Mouse (Mus musculus): ENCODE measurements around the gene Cnbd2. TPM values are rescaled to one million over a fixed set of nuclear protein-coding genes. Genes with fewer than 3 reads are reported as not detected.

The Cnbd2 gene
- polyA plus RNA-seq, 1 experiment from 2014 or later, result 6.2 TPM

DNA sequence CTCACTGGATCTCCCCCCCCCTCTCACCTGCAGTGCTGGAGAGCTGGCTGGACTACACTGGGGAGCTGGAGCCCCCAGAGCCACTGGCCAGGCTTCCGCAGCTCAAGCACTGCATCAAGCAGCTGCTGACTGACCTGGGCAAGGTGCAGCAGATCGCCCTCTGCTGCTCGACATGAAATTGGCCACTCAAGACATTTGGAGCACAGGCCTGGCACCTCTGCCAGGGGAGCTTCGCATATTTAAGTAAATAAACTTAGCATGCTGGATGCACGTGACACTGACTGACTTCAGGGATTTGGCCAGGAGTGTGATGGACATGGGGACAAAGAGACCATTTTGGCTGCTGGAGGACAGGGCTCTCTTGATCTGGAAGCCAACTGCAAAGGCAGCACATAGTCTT is 4.8 kb upstream of the Cnbd2 start:
- WGBS, result 57% methylated on average over 5 of the region's 5 CpGs
- ATAC-seq, result 0 out of 2 replicates have a peak, but pooled peaks have one; percentile 28
- H3K27me3 ChIP-seq (replicated peaks; ENCODE audit: control insufficient read depth, insufficient read depth, low read length), result no peaks in the 10 kb centered on the region
- no peak overlapping the region for H3K4me3 ChIP-seq (ENCODE audit: low read length)
- no peak overlapping the region for H3K27ac ChIP-seq (ENCODE audit: low read depth, low read length)
- no peak overlapping the region for H3K9ac ChIP-seq (ENCODE audit: low read depth, low read length)
- no peaks in the 10 kb centered on the region for H3K9me3 ChIP-seq (ENCODE audit: control insufficient read depth, low read length)
- peaks cover 8% of the 10 kb centered on the region for H3K4me1 ChIP-seq (ENCODE audit: control insufficient read depth, insufficient read depth, low read depth, low read length)
- peaks cover 13% of the 10 kb centered on the region for H3K36me3 ChIP-seq (ENCODE audit: control insufficient read depth, insufficient read depth, low read length)
- no peak overlapping the region for H3K4me2 ChIP-seq (ENCODE audit: low read length)

DNA sequence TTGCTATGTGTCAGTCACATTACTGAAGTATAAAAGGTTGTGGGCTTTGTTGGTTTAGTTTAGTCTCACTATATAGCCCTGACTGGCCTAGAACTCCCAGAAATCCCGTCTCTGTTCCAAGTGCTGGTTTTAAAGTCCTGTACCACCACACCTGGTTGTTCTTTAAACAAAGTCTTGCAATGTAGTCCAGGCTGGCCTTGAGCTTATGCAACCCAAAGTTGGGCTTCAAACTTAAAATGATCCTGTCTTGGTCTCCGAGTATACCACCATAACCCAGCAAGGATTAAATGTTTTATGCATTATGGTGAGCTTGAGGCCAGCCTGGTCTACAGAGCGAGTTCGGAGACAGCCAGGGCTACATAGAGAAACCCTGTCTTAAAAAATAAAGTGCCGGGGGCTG is 2.2 kb upstream of the Cnbd2 start:
- H3K27ac ChIP-seq (ENCODE audit: low read depth, low read length), result no peak overlapping the region
- H3K36me3 ChIP-seq (ENCODE audit: control insufficient read depth, insufficient read depth, low read length), result peaks cover 9% of the 10 kb centered on the region
- no peak overlapping the region for H3K4me3 ChIP-seq (ENCODE audit: low read length)
- H3K27me3 ChIP-seq (replicated peaks; ENCODE audit: control insufficient read depth, insufficient read depth, low read length), result no peaks in the 10 kb centered on the region
- H3K9me3 ChIP-seq (ENCODE audit: control insufficient read depth, low read length), result no peaks in the 10 kb centered on the region
- no peak overlapping the region for H3K4me2 ChIP-seq (ENCODE audit: low read length)
- peaks cover 13% of the 10 kb centered on the region for H3K4me1 ChIP-seq (ENCODE audit: control insufficient read depth, insufficient read depth, low read depth, low read length)
- 97% methylated on average over 5 of the region's 5 CpGs for WGBS
- no peak overlapping the region for H3K9ac ChIP-seq (ENCODE audit: low read depth, low read length)
- ATAC-seq, result no peak

DNA sequence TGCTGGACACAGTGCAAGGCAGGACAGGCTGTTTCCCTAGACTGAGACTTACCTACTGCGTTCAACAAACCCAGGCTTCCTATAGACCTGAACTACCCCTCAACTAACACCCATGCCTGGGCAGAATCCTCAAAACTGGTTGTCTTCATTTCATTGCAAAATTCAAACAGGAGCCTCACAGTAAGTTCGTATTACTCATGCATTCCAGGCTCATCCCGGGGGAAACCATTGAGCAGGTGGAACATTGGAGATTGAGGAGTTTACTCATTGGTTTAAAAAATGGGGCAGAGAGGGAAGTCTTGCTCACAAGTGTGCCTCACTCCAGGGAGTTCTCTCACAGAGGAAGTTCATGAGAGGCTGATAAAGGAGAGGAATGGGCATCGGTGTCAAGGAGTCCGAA is 1.6 kb upstream of the Cnbd2 start:
- peaks cover 7% of the 10 kb centered on the region; the same call in 1 of the 2 replicates for H3K36me3 ChIP-seq (ENCODE audit: control insufficient read depth, insufficient read depth, low read length)
- H3K4me3 ChIP-seq (ENCODE audit: low read length), result no peak overlapping the region
- no peaks in the 10 kb centered on the region for H3K27me3 ChIP-seq (replicated peaks; ENCODE audit: control insufficient read depth, insufficient read depth, low read length)
- no peaks in the 10 kb centered on the region for H3K9me3 ChIP-seq (ENCODE audit: control insufficient read depth, low read length)
- H3K4me2 ChIP-seq (ENCODE audit: low read length), result no peak overlapping the region
- peaks cover 13% of the 10 kb centered on the region for H3K4me1 ChIP-seq (ENCODE audit: control insufficient read depth, insufficient read depth, low read depth, low read length)
- no peak for ATAC-seq
- whole genome bisulfite sequencing, result 93% methylated on average over 5 of the region's 5 CpGs
- no peak overlapping the region for H3K27ac ChIP-seq (ENCODE audit: low read depth, low read length)
- no peak overlapping the region for H3K9ac ChIP-seq (ENCODE audit: low read depth, low read length)

DNA sequence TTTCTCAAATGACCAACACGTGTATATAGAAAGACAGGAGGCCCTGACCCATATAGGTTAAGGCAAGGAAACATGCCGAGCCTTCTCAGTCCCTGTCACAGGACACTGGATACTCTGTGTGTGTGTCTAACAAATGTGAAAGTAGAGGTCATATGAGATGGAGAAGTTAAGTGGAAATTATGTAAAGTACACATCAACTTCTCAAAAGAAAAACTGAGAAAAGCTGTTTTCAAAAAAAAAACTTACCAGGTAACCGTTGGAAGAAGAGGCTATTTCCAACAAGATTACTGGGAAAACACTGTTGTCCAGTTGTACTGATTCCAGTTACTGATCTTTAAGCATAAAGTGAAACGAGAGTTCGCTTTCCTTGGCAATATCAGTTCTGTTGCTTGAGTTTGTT is 1.2 kb upstream of the Cnbd2 start:
- Histone ChIP-seq H3K4me3 (ENCODE audit: low read length) (peak overlapping the region; percentile 93; the same call in 1 of the 2 replicates), H3K36me3 (ENCODE audit: control insufficient read depth, insufficient read depth, low read length) (peaks cover 7% of the 10 kb centered on the region; the same call in 1 of the 2 replicates), H3K9ac (ENCODE audit: low read depth, low read length) (no peak overlapping the region), H3K27ac (ENCODE audit: low read depth, low read length) (peak overlapping the region; percentile 98; the same call in 1 of the 2 replicates), H3K9me3 (ENCODE audit: control insufficient read depth, low read length) (no peaks in the 10 kb centered on the region), H3K27me3 (replicated peaks; ENCODE audit: control insufficient read depth, insufficient read depth, low read length) (no peaks in the 10 kb centered on the region), H3K4me2 (ENCODE audit: low read length) (peak overlapping the region; percentile 68), H3K4me1 (ENCODE audit: control insufficient read depth, insufficient read depth, low read depth, low read length) (peaks cover 13% of the 10 kb centered on the region)
- WGBS, result 93% methylated on average over 5 of the region's 5 CpGs
- ATAC-seq, result no peak

- peak overlapping the region; percentile 68 for H3K4me2 ChIP-seq (ENCODE audit: low read length)
- peak overlapping the region; percentile 98 for H3K27ac ChIP-seq (ENCODE audit: low read depth, low read length)
- WGBS, result 23% methylated on average over 8 of the region's 8 CpGs
- H3K4me3 ChIP-seq (ENCODE audit: low read length), result peak overlapping the region; percentile 93
- H3K27me3 ChIP-seq (replicated peaks; ENCODE audit: control insufficient read depth, insufficient read depth, low read length), result no peaks in the 10 kb centered on the region
- no peak for ATAC-seq
- peaks cover 7% of the 10 kb centered on the region; the same call in 1 of the 2 replicates for H3K36me3 ChIP-seq (ENCODE audit: control insufficient read depth, insufficient read depth, low read length)
- peaks cover 13% of the 10 kb centered on the region for H3K4me1 ChIP-seq (ENCODE audit: control insufficient read depth, insufficient read depth, low read depth, low read length)
- no peaks in the 10 kb centered on the region for H3K9me3 ChIP-seq (ENCODE audit: control insufficient read depth, low read length)
- H3K9ac ChIP-seq (ENCODE audit: low read depth, low read length), result peak overlapping the region; percentile 96
These were observed 658 bp upstream of the Cnbd2 start for GRCm38 (mm10) chr2:156311441-156311840.

GRCm38 (mm10) chr2:156311841-156312291 is 233 bp upstream of the Cnbd2 start:
- Histone ChIP-seq H3K4me1 (ENCODE audit: control insufficient read depth, insufficient read depth, low read depth, low read length) (peaks cover 13% of the 10 kb centered on the region), H3K4me2 (ENCODE audit: low read length) (peak overlapping the region; percentile 68), H3K36me3 (ENCODE audit: control insufficient read depth, insufficient read depth, low read length) (peaks cover 3% of the 10 kb centered on the region; the same call in 1 of the 2 replicates), H3K4me3 (ENCODE audit: low read length) (peak overlapping the region; percentile 93), H3K27me3 (replicated peaks; ENCODE audit: control insufficient read depth, insufficient read depth, low read length) (no peaks in the 10 kb centered on the region), H3K27ac (ENCODE audit: low read depth, low read length) (peak overlapping the region; percentile 98), H3K9me3 (ENCODE audit: control insufficient read depth, low read length) (no peaks in the 10 kb centered on the region), H3K9ac (ENCODE audit: low read depth, low read length) (peak overlapping the region; percentile 96)
- under 1% methylated on average over 48 of the region's 53 CpGs for WGBS
- peak; percentile 71 for ATAC-seq

- WGBS, result 65% methylated on average over 3 of the region's 3 CpGs
- H3K9ac ChIP-seq (ENCODE audit: low read depth, low read length), result peak overlapping the region; percentile 96
These were observed 1.1 kb downstream of the Cnbd2 start for GRCm38 (mm10) chr2:156313153-156313552.

DNA sequence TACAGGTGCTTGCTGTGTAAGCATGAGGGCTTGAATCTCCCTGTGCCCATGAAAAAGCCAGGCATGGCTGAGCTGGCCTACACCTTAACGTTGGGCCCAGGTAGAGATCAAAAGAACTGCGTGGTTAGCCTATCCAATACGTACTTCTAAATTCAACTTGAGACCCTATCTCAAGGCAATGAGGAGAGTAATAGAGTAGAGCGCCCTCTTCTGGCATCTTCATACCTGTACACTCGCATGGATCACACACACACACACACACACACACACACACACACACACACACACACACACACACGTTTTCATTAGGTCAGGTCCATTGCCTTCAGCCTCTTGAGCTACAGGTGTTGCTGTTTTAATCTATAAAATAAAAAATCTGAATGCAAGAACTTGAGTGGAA is 2.7 kb downstream of the Cnbd2 start:
- no peak overlapping the region for H3K4me3 ChIP-seq (ENCODE audit: low read length)
- H3K4me2 ChIP-seq (ENCODE audit: low read length), result no peak overlapping the region
- H3K9ac ChIP-seq (ENCODE audit: low read depth, low read length), result no peak overlapping the region
- ATAC-seq, result no peak
- H3K27me3 ChIP-seq (replicated peaks; ENCODE audit: control insufficient read depth, insufficient read depth, low read length), result no peaks in the 10 kb centered on the region
- peaks cover 13% of the 10 kb centered on the region for H3K4me1 ChIP-seq (ENCODE audit: control insufficient read depth, insufficient read depth, low read depth, low read length)
- peaks cover 3% of the 10 kb centered on the region; the same call in 1 of the 2 replicates for H3K36me3 ChIP-seq (ENCODE audit: control insufficient read depth, insufficient read depth, low read length)
- 95% methylated on average over 6 of the region's 6 CpGs for whole genome bisulfite sequencing
- H3K27ac ChIP-seq (ENCODE audit: low read depth, low read length), result no peak overlapping the region
- no peaks in the 10 kb centered on the region for H3K9me3 ChIP-seq (ENCODE audit: control insufficient read depth, low read length)

More at GRCm38 (mm10) chr2:156313153-156313552, 1.1 kb downstream of the Cnbd2 start:
- Histone ChIP-seq H3K9me3 (ENCODE audit: control insufficient read depth, low read length) (no peaks in the 10 kb centered on the region), H3K4me1 (ENCODE audit: control insufficient read depth, insufficient read depth, low read depth, low read length) (peaks cover 13% of the 10 kb centered on the region), H3K4me3 (ENCODE audit: low read length) (peak overlapping the region; percentile 93), H3K4me2 (ENCODE audit: low read length) (peak overlapping the region; percentile 68), H3K27ac (ENCODE audit: low read depth, low read length) (peak overlapping the region; percentile 98), H3K27me3 (replicated peaks; ENCODE audit: control insufficient read depth, insufficient read depth, low read length) (no peaks in the 10 kb centered on the region), H3K36me3 (ENCODE audit: control insufficient read depth, insufficient read depth, low read length) (peaks cover 3% of the 10 kb centered on the region; the same call in 1 of the 2 replicates)
- no peak for ATAC-seq

GRCm38 (mm10) chr2:156318491-156318890 is 6.4 kb downstream of the Cnbd2 start:
- Histone ChIP-seq H3K27me3 (replicated peaks; ENCODE audit: control insufficient read depth, insufficient read depth, low read length) (no peaks in the 10 kb centered on the region), H3K9ac (ENCODE audit: low read depth, low read length) (no peak overlapping the region), H3K4me3 (ENCODE audit: low read length) (no peak overlapping the region), H3K27ac (ENCODE audit: low read depth, low read length) (no peak overlapping the region), H3K36me3 (ENCODE audit: control insufficient read depth, insufficient read depth, low read length) (peaks cover 6% of the 10 kb centered on the region; the same call in 1 of the 2 replicates), H3K9me3 (ENCODE audit: control insufficient read depth, low read length) (0 out of 2 replicates have a peak, but pooled peaks cover 2% of the 10 kb centered on the region), H3K4me1 (ENCODE audit: control insufficient read depth, insufficient read depth, low read depth, low read length) (peaks cover 3% of the 10 kb centered on the region), H3K4me2 (ENCODE audit: low read length) (no peak overlapping the region)
- no peak for ATAC-seq
